Mouse (Mus musculus) forebrain, embryonic 13.5 days (tissue): Measurements from ENCODE around the gene Dvl2. TPM values are rescaled to one million over a fixed set of nuclear protein-coding genes. Genes with fewer than 3 reads are reported as not detected.

ENCODE experiments used
- microRNA counts: library from miRNA; unstranded; fragments of <30 nt; microRNA quantifications from one replicate; lab custom pipeline; 2016
- microRNA-seq: library from miRNA; unstranded; fragments of <30 nt; microRNA quantifications from one replicate; pipeline ENCODE4, GENCODE M21; 2016
- polyA plus RNA-seq: library from polyadenylated mRNA; unstranded; fragments of >200 nt; fragmentation: Nextera tagmentation; extraction: Ambion mirVana; gene quantifications from 2 replicates; pipeline ENCODE4 v1.2.1, GENCODE M21; 2015

Dvl2 gene
- polyA plus RNA-seq, 1 experiment from 2014 or later = 31.8 TPM

MicroRNAs within 50 kb of the gene (microRNA counts, 519-probe panel; counts per million panel counts)
- microRNA mmu-miR-324-3p (lab: Ali Mortazavi, UCI) = 177 counts per million, percentile 53 among the panel's probes with 10 or more counts
- 3,995 counts per million, percentile 78 among the panel's probes with 10 or more counts for microRNA mmu-miR-324-5p (lab: Ali Mortazavi, UCI)

Small RNA genes within 50 kb of the gene (microRNA-seq; reads per million reads assigned to microRNA genes)
- gene Gm44349 (not detected), gene Mir324 (4,085 reads per million, percentile 88 among the genes with 10 or more reads in this experiment)

Other genes starting within 250 kb of the Dvl2 start
- 23.2 and 24.1 TPM in 2 replicates for gene Polr2a, start 242.0 kb upstream of the Dvl2 start, polyA plus RNA-seq
- 0.26 and 0.58 TPM in 2 replicates for gene Slc35g3, start 238.6 kb upstream of the Dvl2 start, polyA plus RNA-seq
- gene Zbtb4, start 234.7 kb upstream of the Dvl2 start, polyA plus RNA-seq = 1.6 and 1.8 TPM in 2 replicates
- gene Chrnb1, start 204.7 kb upstream of the Dvl2 start, polyA plus RNA-seq = 1.5 TPM in 2 replicates
- gene Fgf11, start 198.7 kb upstream of the Dvl2 start, polyA plus RNA-seq = 3.3 and 3.8 TPM in 2 replicates
- gene Tmem102, start 195.0 kb upstream of the Dvl2 start, polyA plus RNA-seq = 0.39 and 1.00 TPM in 2 replicates
- gene Gm39566, start 185.3 kb upstream of the Dvl2 start, polyA plus RNA-seq = not detected in 2 replicates
- gene Spem2, start 182.1 kb upstream of the Dvl2 start, polyA plus RNA-seq = not detected in 2 replicates
- 0.37 and 0.52 TPM in 2 replicates for gene Spem1, start 178.4 kb upstream of the Dvl2 start, polyA plus RNA-seq
- gene Nlgn2, start 162.8 kb upstream of the Dvl2 start, polyA plus RNA-seq = 16.6 and 17.0 TPM in 2 replicates
- 340 and 360 TPM in 2 replicates for gene Tmem256, start 162.1 kb upstream of the Dvl2 start, polyA plus RNA-seq
- 44.1 and 45.4 TPM in 2 replicates for gene Plscr3, start 154.2 kb upstream of the Dvl2 start, polyA plus RNA-seq
- gene Tnk1, start 141.9 kb upstream of the Dvl2 start, polyA plus RNA-seq = 0.09 and 0.20 TPM in 2 replicates
- not detected in 2 replicates for gene Tmem95, start 122.6 kb upstream of the Dvl2 start, polyA plus RNA-seq
- 1.3 and 1.4 TPM in 2 replicates for gene Kctd11, start 119.2 kb upstream of the Dvl2 start, polyA plus RNA-seq
- 0.28 and 0.34 TPM in 2 replicates for gene Acap1, start 105.1 kb upstream of the Dvl2 start, polyA plus RNA-seq
- 19.1 and 20.3 TPM in 2 replicates for gene 2810408A11Rik, start 99.6 kb upstream of the Dvl2 start, polyA plus RNA-seq
- 15.5 and 20.2 TPM in 2 replicates for gene Neurl4, start 99.5 kb upstream of the Dvl2 start, polyA plus RNA-seq
- gene Gps2, start 86.7 kb upstream of the Dvl2 start, polyA plus RNA-seq = 90.1 and 93.2 TPM in 2 replicates
- 1,467 and 1,510 TPM in 2 replicates for gene Eif5a, start 78.6 kb upstream of the Dvl2 start, polyA plus RNA-seq
- 4.5 and 6.0 TPM in 2 replicates for gene Ybx2, start 64.8 kb upstream of the Dvl2 start, polyA plus RNA-seq
- 9.3 and 12.6 TPM in 2 replicates for gene Slc2a4, start 52.4 kb upstream of the Dvl2 start, polyA plus RNA-seq
- gene Cldn7, start 35.8 kb upstream of the Dvl2 start, polyA plus RNA-seq = 0.59 and 1.4 TPM in 2 replicates
- 21.1 and 24.3 TPM in 2 replicates for gene Ctdnep1, start 19.4 kb upstream of the Dvl2 start, polyA plus RNA-seq
- gene Elp5, start 18.1 kb upstream of the Dvl2 start, polyA plus RNA-seq = 157 and 164 TPM in 2 replicates
- gene Gabarap, start 9.5 kb upstream of the Dvl2 start, polyA plus RNA-seq = 598 and 670 TPM in 2 replicates
- 78.5 and 79.9 TPM in 2 replicates for gene Phf23, start 4.8 kb upstream of the Dvl2 start, polyA plus RNA-seq
- gene Acadvl, start 14.8 kb downstream of the Dvl2 start, polyA plus RNA-seq = 48.7 and 51.3 TPM in 2 replicates
- 26.2 and 31.1 TPM in 2 replicates for gene Dlg4, start 16.3 kb downstream of the Dvl2 start, polyA plus RNA-seq
- 0.37 and 0.59 TPM in 2 replicates for gene Asgr1, start 53.5 kb downstream of the Dvl2 start, polyA plus RNA-seq
- gene Asgr2, start 92.0 kb downstream of the Dvl2 start, polyA plus RNA-seq = not detected in 2 replicates
- gene Mgl2, start 129.7 kb downstream of the Dvl2 start, polyA plus RNA-seq = 0.32 TPM in 1 of 2 replicates, not detected in the other
- gene Clec10a, start 155.6 kb downstream of the Dvl2 start, polyA plus RNA-seq = 0.53 TPM in 1 of 2 replicates, not detected in the other
- 1.8 and 2.2 TPM in 2 replicates for gene Slc16a11, start 212.2 kb downstream of the Dvl2 start, polyA plus RNA-seq
- 13.4 and 14.8 TPM in 2 replicates for gene Slc16a13, start 220.5 kb downstream of the Dvl2 start, polyA plus RNA-seq
- 4.3 and 4.7 TPM in 2 replicates for gene Bcl6b, start 229.2 kb downstream of the Dvl2 start, polyA plus RNA-seq
- gene 0610010K14Rik, start 237.3 kb downstream of the Dvl2 start, polyA plus RNA-seq = 226 and 229 TPM in 2 replicates
- 10.7 and 12.1 TPM in 2 replicates for gene Gm21988, start 239.2 kb downstream of the Dvl2 start, polyA plus RNA-seq
- gene Rnasek, start 239.2 kb downstream of the Dvl2 start, polyA plus RNA-seq = 227 and 236 TPM in 2 replicates